Mouse (Mus musculus): Measurements from ENCODE around the gene Gm20661.

DNA sequence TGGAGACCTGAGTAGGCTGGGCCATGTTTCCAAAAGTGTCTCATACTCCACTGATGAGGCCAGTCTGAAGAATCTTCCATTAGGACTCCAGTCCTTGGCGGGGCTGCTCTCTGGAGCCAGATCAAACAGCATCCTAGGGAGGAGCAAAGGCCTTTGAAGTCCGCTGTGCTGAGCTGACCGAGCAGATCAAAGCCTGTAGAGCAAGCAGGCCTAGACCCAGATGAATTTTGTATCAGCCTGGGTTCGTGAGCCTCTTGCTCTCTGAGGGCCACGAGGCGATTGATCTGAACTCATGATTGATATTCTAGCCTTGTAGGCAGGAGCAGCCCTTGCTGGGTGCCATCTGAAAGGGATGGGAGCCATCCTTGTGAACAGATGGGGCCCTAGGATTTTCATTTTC is 23.0 kb upstream of the Gm20661 start:
- TF ChIP-seq CTCF (IDR thresholded peaks at IDR 0.05; ENCODE audit: low read depth) (no peak), EP300 (optimal IDR thresholded peaks at IDR 0.05) (no peak)

Data from stomach, postnatal 0 days (tissue).